Mouse (Mus musculus) heart, embryonic 14.5 days (tissue): ENCODE results near the gene Polm. TPM values are rescaled to one million over a fixed set of nuclear protein-coding genes. Genes with fewer than 3 reads are reported as not detected.
"Not testable (repeated sequence)": the region's sequence is repeated elsewhere in the genome, so short reads cannot be mapped to it uniquely, and the experiment has no call there.

ENCODE experiments used
- ATAC-seq: fragments of 200-750 bp; cut with Nextera tagmentation; 2 replicates; pipeline ENCODE4 v1.8.0; 2017; ENCODE audit warnings: low read depth, moderate TSS enrichment; ENCODE audit not compliant: insufficient number of reproducible peaks, insufficient read depth, low FRiP score
- H3K27ac ChIP-seq, 2 experiments: fragments of 200-500 bp in 1 of 2; fragments of 300-500 bp in 1 of 2; sonication (generic) in 1 of 2; replicated peaks in 1 of 2; 2 replicates each; pipeline ENCODE4 v1.5.1; 2012 to 2014; ENCODE audit warnings: low read depth in 2 of 2, low read length in 2 of 2, control low read depth in 1 of 2, mild to moderate bottlenecking in 1 of 2, mixed read lengths in 1 of 2; ENCODE audit not compliant: control insufficient read depth in 1 of 2, insufficient read depth in 1 of 2
- H3K27me3 ChIP-seq: fragments of 300-500 bp; sonication (generic); 2 replicates; pipeline ENCODE4 v1.6.1; 2014; ENCODE audit warnings: mild to moderate bottlenecking, low read length, control low read depth; ENCODE audit not compliant: control insufficient read depth, insufficient read depth
- H3K36me3 ChIP-seq: fragments of 300-500 bp; sonication (generic); 2 replicates; pipeline ENCODE4 v1.6.1; 2014; ENCODE audit warnings: mild to moderate bottlenecking, control low read depth, low read length, mixed read lengths; ENCODE audit not compliant: control insufficient read depth, insufficient read depth
- H3K4me1 ChIP-seq, 2 experiments: fragments of 200-500 bp in 1 of 2; fragments of 300-500 bp in 1 of 2; sonication (generic) in 1 of 2; 2 replicates each; pipeline ENCODE4 v1.6.1; 2012 to 2014; ENCODE audit warnings: low read length in 2 of 2, control low read depth in 1 of 2, mixed read lengths in 1 of 2; ENCODE audit not compliant: control insufficient read depth in 2 of 2, insufficient read depth in 2 of 2
- H3K4me2 ChIP-seq: fragments of 300-500 bp; sonication (generic); 2 replicates; pipeline ENCODE4 v1.6.1; 2014; ENCODE audit warnings: mild to moderate bottlenecking, low read length
- H3K4me3 ChIP-seq, 2 experiments: fragments of 200-500 bp in 1 of 2; fragments of 300-500 bp in 1 of 2; sonication (generic) in 1 of 2; 2 replicates each; pipeline ENCODE4 v1.5.1; 2012 to 2014; ENCODE audit warnings: low read length in 2 of 2, mild to moderate bottlenecking in 2 of 2, control low read depth in 1 of 2, low read depth in 1 of 2, moderate library complexity in 1 of 2; ENCODE audit not compliant: control insufficient read depth in 1 of 2, insufficient read depth in 1 of 2
- H3K9ac ChIP-seq: fragments of 300-500 bp; sonication (generic); 2 replicates; pipeline ENCODE4 v1.6.1; 2014; ENCODE audit warnings: mild to moderate bottlenecking, low read length
- H3K9me3 ChIP-seq: fragments of 300-500 bp; sonication (generic); 2 replicates; pipeline ENCODE4 v1.6.1; 2016; ENCODE audit warnings: low read length, control low read depth; ENCODE audit not compliant: control insufficient read depth
- WGBS: fragments of 180-500 bp; shearing (Covaris S2); extraction: QIAGEN DNeasy Blood & Tissue Kit; methylation state at CpG from one replicate; pipeline ENCODE4 v1.1.7; 2014; 5-methylcytosine and 5-hydroxymethylcytosine counted together
- polyA plus RNA-seq: library from polyadenylated mRNA; unstranded; fragments of >200 nt; fragmentation: Nextera tagmentation; extraction: Ambion mirVana; gene quantifications from 2 replicates; pipeline ENCODE4 v1.2.1, GENCODE M21; 2014

Polm gene
- polyA plus RNA-seq, 1 experiment from 2014 or later = 5.6 TPM

DNA sequence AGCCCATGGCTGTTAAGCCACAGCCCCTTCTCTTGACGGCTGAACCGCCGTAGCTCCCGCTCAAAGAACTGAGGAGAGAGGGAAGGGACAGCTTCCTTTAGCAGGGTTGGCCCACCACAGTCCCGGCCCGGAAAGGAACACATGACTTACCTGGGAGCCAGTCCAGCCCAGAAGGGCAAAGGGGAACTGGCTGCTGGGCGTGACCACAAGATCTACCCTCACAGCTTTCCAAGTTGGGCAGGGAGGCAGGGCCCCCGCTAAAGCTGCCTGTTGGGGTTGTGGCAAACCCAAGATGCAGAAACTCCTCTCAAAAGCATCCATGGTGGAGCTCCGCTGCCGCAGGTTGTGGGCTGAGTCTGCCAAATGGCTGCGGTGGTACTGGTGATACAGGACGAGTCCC is 8.5 kb downstream of the Polm start:
- Histone ChIP-seq H3K27ac (no peak overlapping the region), H3K9me3 (no peaks in the 10 kb centered on the region), H3K4me2 (no peak overlapping the region), H3K4me1 (peaks cover 3 to 6% of the 10 kb centered on the region in 2 experiments; a peak in 2 of 4 replicates), H3K27me3 (no peaks in the 10 kb centered on the region), H3K4me3 (no peak overlapping the region), H3K36me3 (peaks cover 58% of the 10 kb centered on the region), H3K9ac (no peak overlapping the region)
- WGBS = 90% methylated on average over 12 of the region's 12 CpGs
- ATAC-seq = no peak

DNA sequence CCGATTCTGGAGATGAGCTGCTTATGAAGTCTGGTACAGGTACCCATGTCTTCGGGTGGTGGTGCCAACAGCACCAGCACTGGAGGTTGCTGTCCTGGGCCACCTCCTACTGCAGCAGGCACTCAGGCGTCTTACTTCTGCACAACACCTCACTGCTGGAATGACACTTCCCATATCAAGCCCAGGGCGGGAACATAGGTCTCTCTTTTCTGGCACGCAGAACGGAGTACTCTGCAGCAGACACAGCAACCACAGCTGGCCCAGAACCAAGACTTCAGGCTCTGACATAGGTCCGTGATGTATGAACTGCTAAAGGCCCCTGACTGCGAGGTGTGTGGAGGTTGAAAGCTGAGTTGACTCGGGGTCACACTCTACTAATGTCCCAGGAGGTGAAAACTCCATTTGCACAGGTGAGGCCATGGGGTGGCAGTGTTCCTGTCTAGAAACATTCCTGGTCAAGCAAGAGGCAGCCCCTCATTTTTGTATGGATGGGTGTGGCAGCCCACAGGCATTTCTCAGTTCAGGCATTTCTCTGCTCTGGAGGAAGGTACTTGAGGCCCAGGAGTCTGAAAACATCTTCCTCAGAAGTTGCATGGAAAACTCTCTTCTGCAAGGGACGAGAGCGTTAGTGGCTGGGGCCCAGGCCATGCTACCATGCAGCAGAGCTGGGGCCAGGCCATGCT is 9.2 kb downstream of the Polm start:
- Histone ChIP-seq H3K27ac (no peak overlapping the region), H3K4me3 (no peak overlapping the region), H3K36me3 (peaks cover 52% of the 10 kb centered on the region), H3K9me3 (no peaks in the 10 kb centered on the region), H3K27me3 (no peaks in the 10 kb centered on the region), H3K4me2 (no peak overlapping the region), H3K9ac (no peak overlapping the region), H3K4me1 (peaks cover 3 to 6% of the 10 kb centered on the region in 2 experiments; a peak in 2 of 4 replicates)
- 76% methylated on average over 11 of the region's 11 CpGs for WGBS
- ATAC-seq = no peak

DNA sequence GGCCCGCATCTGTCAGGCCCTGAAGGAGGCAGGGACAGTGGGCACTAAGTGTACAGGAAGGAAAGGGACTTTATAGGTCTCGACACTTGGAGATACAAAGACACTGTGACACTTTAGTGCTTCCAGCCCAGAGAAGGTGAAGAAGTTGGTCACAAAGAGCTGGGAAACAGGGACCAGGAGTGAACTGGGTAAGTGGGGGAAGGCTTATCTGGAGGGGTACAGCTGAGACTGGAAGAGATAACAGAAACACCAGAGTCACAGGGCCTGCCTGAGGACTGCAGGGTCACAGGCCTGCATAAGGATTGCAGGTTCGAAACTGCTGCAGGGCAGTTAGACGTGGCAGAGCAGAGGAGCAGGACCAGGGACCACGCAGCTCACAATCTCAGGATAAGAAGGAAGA is 9.9 kb downstream of the Polm start:
- Histone ChIP-seq H3K4me1 (peaks cover 3 to 6% of the 10 kb centered on the region in 2 experiments; a peak in 2 of 4 replicates), H3K27ac (no peak overlapping the region), H3K9me3 (no peaks in the 10 kb centered on the region), H3K4me3 (no peak overlapping the region), H3K4me2 (no peak overlapping the region), H3K27me3 (no peaks in the 10 kb centered on the region), H3K36me3 (peaks cover 47% of the 10 kb centered on the region), H3K9ac (no peak overlapping the region)
- no peak for ATAC-seq
- 88% methylated on average over 5 of the region's 5 CpGs for WGBS

DNA sequence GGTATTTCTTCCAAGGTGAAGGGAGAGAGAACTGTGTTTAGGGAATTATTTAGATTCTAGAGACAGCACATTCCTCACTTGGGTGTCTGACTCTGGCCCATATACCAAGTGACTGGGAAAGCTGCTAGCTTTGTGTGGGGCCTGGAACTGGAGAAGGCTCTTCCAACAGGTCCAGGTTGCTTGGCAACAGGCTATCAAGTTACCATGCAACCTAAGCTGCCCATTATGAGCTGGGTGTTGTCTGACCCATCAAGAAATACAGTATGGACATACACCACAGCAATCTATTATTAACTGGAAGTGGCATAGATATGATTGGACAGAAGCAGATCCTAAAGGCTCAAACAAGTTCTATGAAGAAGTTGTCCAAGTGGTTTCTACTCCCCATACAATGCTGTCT is 12.4 kb downstream of the Polm start:
- H3K9ac ChIP-seq = no peak overlapping the region
- no peak overlapping the region for H3K4me2 ChIP-seq
- ATAC-seq = no peak
- H3K27me3 ChIP-seq = no peaks in the 10 kb centered on the region
- no peaks in the 10 kb centered on the region for H3K9me3 ChIP-seq
- H3K36me3 ChIP-seq = peaks cover 23% of the 10 kb centered on the region
- H3K4me3 ChIP-seq = no peak overlapping the region
- H3K27ac ChIP-seq = no peak overlapping the region
- H3K4me1 ChIP-seq = peaks cover 0 to under 1% of the 10 kb centered on the region in 2 experiments; a peak in 1 of 4 replicates

DNA sequence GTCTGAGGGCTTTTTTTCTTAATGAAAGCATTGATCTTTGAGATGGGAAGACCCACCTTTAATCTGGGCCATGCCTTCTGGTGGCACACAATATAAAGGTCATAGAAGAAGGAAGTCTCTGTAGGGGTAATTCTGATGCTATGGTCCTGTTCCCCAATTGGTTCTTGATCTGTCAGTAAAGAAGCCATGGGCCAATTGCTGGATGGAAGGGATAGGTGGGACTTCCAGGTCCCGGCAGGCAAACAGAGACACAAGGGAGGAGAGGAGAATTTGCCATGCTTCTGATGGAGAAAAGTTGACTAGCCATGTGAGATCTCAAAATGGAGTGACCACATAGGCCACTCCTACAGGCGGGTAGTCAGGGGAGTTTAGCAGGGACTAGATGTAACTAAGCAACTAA is 18.6 kb downstream of the Polm start:
- Histone ChIP-seq H3K9ac (no peak overlapping the region), H3K27ac (no peak overlapping the region), H3K4me3 (no peak overlapping the region), H3K4me2 (no peak overlapping the region), H3K36me3 (no peaks in the 10 kb centered on the region), H3K27me3 (no peaks in the 10 kb centered on the region), H3K9me3 (no peaks in the 10 kb centered on the region), H3K4me1 (no peaks in the 10 kb centered on the region)
- WGBS = 65% methylated on average over 2 of the region's 2 CpGs
- ATAC-seq = no peak

DNA sequence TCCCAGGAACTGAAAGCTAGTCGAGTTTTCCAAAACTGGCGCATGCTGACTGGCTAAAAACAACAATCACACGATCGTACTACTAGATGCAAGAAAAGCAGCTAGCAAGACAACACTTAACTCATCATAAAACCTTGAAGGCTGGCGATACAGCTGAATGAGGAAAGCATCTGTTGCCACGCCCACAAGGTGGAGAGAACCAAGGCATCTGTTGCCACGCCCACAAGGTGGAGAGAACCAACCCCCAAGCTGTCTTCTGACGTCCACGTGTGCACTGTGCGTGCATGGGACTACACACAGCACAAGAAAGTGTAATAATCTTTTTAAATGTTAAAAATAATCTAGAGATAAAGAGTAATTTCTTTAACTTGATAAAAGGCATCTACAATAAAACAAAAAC is 24.4 kb downstream of the Polm start:
- Histone ChIP-seq H3K27me3 (no peaks in the 10 kb centered on the region), H3K36me3 (no peaks in the 10 kb centered on the region), H3K9ac (no peak overlapping the region), H3K9me3 (no peaks in the 10 kb centered on the region), H3K4me3 (no peak overlapping the region), H3K27ac (no peak overlapping the region), H3K4me1 (no peaks in the 10 kb centered on the region), H3K4me2 (no peak overlapping the region)
- ATAC-seq = no peak
- 79% methylated on average over 10 of the region's 10 CpGs for WGBS

DNA sequence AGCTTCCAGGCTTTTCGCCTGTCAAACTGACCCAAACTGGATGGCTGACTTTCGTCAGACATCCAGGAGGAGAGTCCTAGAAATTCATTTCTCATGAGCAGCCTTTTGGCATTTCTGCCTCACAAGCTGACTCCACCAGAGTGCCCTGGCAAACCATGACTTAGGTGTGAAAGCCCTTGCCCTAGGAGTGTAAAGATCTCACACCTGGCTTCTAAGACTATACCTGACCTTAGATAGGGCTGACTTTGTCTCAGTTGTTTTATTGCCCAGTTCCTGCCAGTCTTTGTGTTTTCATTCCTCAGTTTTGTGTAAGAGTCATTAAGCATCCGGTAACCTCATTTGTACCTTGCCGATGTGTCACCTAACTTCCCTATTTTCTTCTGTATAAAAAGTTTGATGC is 28.3 kb downstream of the Polm start:
- H3K9me3 ChIP-seq, H3K4me1 ChIP-seq, H3K4me2 ChIP-seq, ATAC-seq, H3K4me3 ChIP-seq, H3K27me3 ChIP-seq, H3K36me3 ChIP-seq, H3K27ac ChIP-seq, H3K9ac ChIP-seq: not testable (repeated sequence)
- WGBS = 93% methylated on average over 4 of the region's 4 CpGs

DNA sequence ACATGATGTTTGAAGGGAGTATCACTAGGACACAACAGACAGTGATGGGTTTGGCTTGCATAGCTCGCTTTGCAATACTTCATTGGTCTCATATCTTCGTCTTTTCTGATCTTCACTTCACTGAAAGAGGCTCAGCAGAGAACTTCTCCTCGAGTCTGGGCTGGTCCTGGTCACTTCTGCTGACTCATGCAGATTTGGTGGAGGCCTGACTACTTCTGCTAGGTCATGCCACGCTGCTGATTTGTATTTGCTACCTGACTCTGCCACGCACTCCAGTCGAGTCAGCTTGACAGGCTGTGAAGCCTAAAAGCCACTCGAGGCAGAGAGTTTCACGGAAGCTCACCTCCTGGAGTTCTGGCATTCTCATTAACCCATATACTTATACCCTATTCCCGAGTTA is 29.9 kb downstream of the Polm start:
- 83% methylated on average over 9 of the region's 9 CpGs for WGBS
- Histone ChIP-seq H3K27ac (no peak overlapping the region), H3K4me1 (peaks cover 4 to 9% of the 10 kb centered on the region in 2 experiments; a peak in 3 of 4 replicates), H3K27me3 (no peaks in the 10 kb centered on the region), H3K36me3 (no peaks in the 10 kb centered on the region), H3K4me2 (no peak overlapping the region), H3K4me3 (no peak overlapping the region), H3K9me3 (no peaks in the 10 kb centered on the region), H3K9ac (no peak overlapping the region)
- ATAC-seq = no peak
